Mouse (Mus musculus): ENCODE measurements at regions not wholly inside any gene's neighbourhood (a gene's known extent, or its start where the extent isn't known, plus 50 kb on each side); places are given as distances from the start of the nearest gene placed in this dataset.

GRCm38 (mm10) chr13:60364778-60365672, 187.9 kb upstream of the Gas1 start:
- DNase-seq (ENCODE audit: low spot score) = no peak

GRCm38 (mm10) chr13:60369216-60369615, 192.1 kb upstream of the Gas1 start:
- no peak for DNase-seq (ENCODE audit: low spot score)

GRCm38 (mm10) chr13:60371656-60372055, 194.5 kb upstream of the Gas1 start:
- no peak for DNase-seq (ENCODE audit: low spot score)

GRCm38 (mm10) chr13:60376705-60377104, 199.5 kb upstream of the Gas1 start:
- no peak for DNase-seq (ENCODE audit: low spot score)

- no peak for DNase-seq (ENCODE audit: low spot score)
Measured at GRCm38 (mm10) chr13:60382855-60383254, 205.7 kb upstream of the Gas1 start.

GRCm38 (mm10) chr13:60398836-60399235, 202.9 kb upstream of the Dapk1 start:
- DNase-seq (ENCODE audit: low spot score) = no peak

GRCm38 (mm10) chr13:60400764-60401487, 200.8 kb upstream of the Dapk1 start:
- no peak for DNase-seq (ENCODE audit: low spot score)

GRCm38 (mm10) chr13:60403471-60403870, 198.3 kb upstream of the Dapk1 start:
- DNase-seq (ENCODE audit: low spot score) = no peak

GRCm38 (mm10) chr13:60407344-60407743, 194.4 kb upstream of the Dapk1 start:
- DNase-seq (ENCODE audit: low spot score) = no peak

GRCm38 (mm10) chr13:60409706-60410502, 191.8 kb upstream of the Dapk1 start:
- DNase-seq (ENCODE audit: low spot score) = peak; percentile 43

GRCm38 (mm10) chr13:60416024-60416423, 185.7 kb upstream of the Dapk1 start:
- no peak for DNase-seq (ENCODE audit: low spot score)

- DNase-seq (ENCODE audit: low spot score) = no peak
Measured at GRCm38 (mm10) chr13:60417015-60417414, 184.7 kb upstream of the Dapk1 start.

GRCm38 (mm10) chr13:60417436-60418158, 184.2 kb upstream of the Dapk1 start:
- DNase-seq (ENCODE audit: low spot score) = no peak

GRCm38 (mm10) chr13:60420386-60420785, 181.4 kb upstream of the Dapk1 start:
- DNase-seq (ENCODE audit: low spot score) = no peak

- no peak for DNase-seq (ENCODE audit: low spot score)
Measured at GRCm38 (mm10) chr13:60420842-60421696, 180.7 kb upstream of the Dapk1 start.

- no peak for DNase-seq (ENCODE audit: low spot score)
Measured at GRCm38 (mm10) chr13:60424267-60424666, 177.5 kb upstream of the Dapk1 start.

GRCm38 (mm10) chr13:60425140-60425539, 176.6 kb upstream of the Dapk1 start:
- no peak for DNase-seq (ENCODE audit: low spot score)

GRCm38 (mm10) chr13:60425556-60425955, 176.2 kb upstream of the Dapk1 start:
- no peak for DNase-seq (ENCODE audit: low spot score)

- no peak for DNase-seq (ENCODE audit: low spot score)
Measured at GRCm38 (mm10) chr13:60426192-60426840, 175.4 kb upstream of the Dapk1 start.

- DNase-seq (ENCODE audit: low spot score) = no peak
Measured at GRCm38 (mm10) chr13:60427077-60427476, 174.7 kb upstream of the Dapk1 start.

All from testis, postnatal 10 days (tissue).